11 mouse cellular contexts compared by ENCODE assay signal in genomic region chr2:92423156-92423555, GRCm38 (mm10). TPM values are rescaled to one million over a fixed set of nuclear protein-coding genes. Genes with fewer than 3 reads are reported as not detected.
DNase-seq lines count a peak whose midpoint lies in the region; ATAC-seq and TF ChIP-seq lines count a peak whose summit lies in the region.
"Had no signal": no experiment of that assay in that cellular context is flagged by ENCODE, and none has a peak within 500 bp of the region (broad histone marks: within the 10 kb centered on the region; RNA-seq: fewer than 3 reads in every experiment).

No protein-coding gene starts in this region.

- H3K4me1 ChIP-seq in kidney, adult 2 months (ENCODE audit: control insufficient read depth, insufficient read depth, low read length): peaks cover 57% of the 10 kb centered on the region
- no peaks in the 10 kb centered on the region; the same call in 1 of the 2 replicates for H3K4me1 ChIP-seq in kidney, embryonic 14.5 days (ENCODE audit: control insufficient read depth, insufficient read depth, low read length)
- H3K4me1 ChIP-seq in spleen, adult 2 months (ENCODE audit: control insufficient read depth, insufficient read depth, insufficient read length): no peaks in the 10 kb centered on the region
- H3K4me1 ChIP-seq in hindbrain, embryonic 14.5 days (replicated peaks; ENCODE audit: control insufficient read depth, insufficient read depth, low read length): peaks cover 32% of the 10 kb centered on the region

- ATAC-seq in kidney, embryonic 14.5 days (ENCODE audit: low FRiP score, low TSS enrichment): no peak
- ATAC-seq in hindbrain, embryonic 14.5 days (ENCODE audit: low FRiP score): no peak
- no peak for ATAC-seq in monocyte, adult 5-6 weeks (replicated peaks; ENCODE audit: insufficient number of reproducible peaks, low FRiP score, low TSS enrichment, poor library complexity, severe bottlenecking)

- H3K4me2 ChIP-seq in kidney, embryonic 14.5 days (replicated peaks; ENCODE audit: low read depth, low read length): no peak overlapping the region
- H3K4me2 ChIP-seq in hindbrain, embryonic 14.5 days (replicated peaks): no peak overlapping the region
- H3K4me2 ChIP-seq: embryonic facial prominence, embryonic 12.5 days; liver, embryonic 15.5 days had no signal

- WGBS in kidney, adult 2 months: 84% methylated on average over 9 of the region's 9 CpGs
- WGBS in kidney, embryonic 14.5 days: 92% methylated on average over 9 of the region's 9 CpGs
- 89% methylated on average over 9 of the region's 9 CpGs for WGBS in spleen, adult 2 months
- 93% methylated on average over 9 of the region's 9 CpGs for WGBS in hindbrain, embryonic 14.5 days

- TF ChIP-seq CTCF in kidney, adult 2 months (conservative IDR thresholded peaks at IDR 0.05; ENCODE audit: insufficient read depth, insufficient read length, low read depth, low read length): no peak
- TF ChIP-seq CTCF in spleen, adult 2 months (IDR thresholded peaks at IDR 0.05; ENCODE audit: extremely low read depth, insufficient read depth, insufficient read length, insufficient replicate concordance): no peak

- H3K4me3 ChIP-seq in kidney, adult 2 months (ENCODE audit: insufficient read depth, low read depth, low read length): no peak overlapping the region
- no peak overlapping the region for H3K4me3 ChIP-seq in kidney, embryonic 14.5 days (ENCODE audit: low read length)
- H3K4me3 ChIP-seq in spleen, adult 2 months (ENCODE audit: extremely low read depth, insufficient read depth, insufficient read length): no peak overlapping the region
- no peak overlapping the region for H3K4me3 ChIP-seq in hindbrain, embryonic 14.5 days (replicated peaks; ENCODE audit: low read length)
- H3K4me3 ChIP-seq: embryonic facial prominence, embryonic 12.5 days; liver, embryonic 15.5 days had no signal

- H3K9ac ChIP-seq in kidney, embryonic 14.5 days (ENCODE audit: low read depth, low read length): no peak overlapping the region
- H3K9ac ChIP-seq in hindbrain, embryonic 14.5 days: no peak overlapping the region
- H3K9ac ChIP-seq: embryonic facial prominence, embryonic 12.5 days; liver, embryonic 15.5 days had no signal

- TF ChIP-seq POLR2A in kidney, adult 2 months (IDR thresholded peaks at IDR 0.05; ENCODE audit: low read depth, low read length): no peak
- no peak for TF ChIP-seq POLR2A in spleen, adult 2 months (IDR thresholded peaks at IDR 0.05; ENCODE audit: low read depth, low read length)

- peak overlapping the region; percentile 86 for H3K27ac ChIP-seq in kidney, adult 2 months (ENCODE audit: insufficient read depth, low read depth, low read length)
- H3K27ac ChIP-seq in kidney, embryonic 14.5 days (ENCODE audit: low read depth, low read length): no peak overlapping the region
- peak overlapping the region; percentile 67; the same call in 1 of the 2 replicates for H3K27ac ChIP-seq in spleen, adult 2 months (ENCODE audit: insufficient read depth, low read length)
- peak overlapping the region; percentile 82; the same call in 1 of the 2 replicates for H3K27ac ChIP-seq in hindbrain, embryonic 14.5 days
- H3K27ac ChIP-seq: embryonic facial prominence, embryonic 12.5 days; liver, embryonic 15.5 days had no signal

- H3K27me3 ChIP-seq in kidney, adult 2 months (replicated peaks; ENCODE audit: control insufficient read depth, insufficient read depth, low read length): no peaks in the 10 kb centered on the region
- H3K27me3 ChIP-seq in kidney, embryonic 14.5 days (ENCODE audit: control insufficient read depth, insufficient read depth, low read length): no peaks in the 10 kb centered on the region
- no peaks in the 10 kb centered on the region for H3K27me3 ChIP-seq in spleen, adult 2 months (ENCODE audit: control insufficient read depth, insufficient read depth, low read length)
- no peaks in the 10 kb centered on the region for H3K27me3 ChIP-seq in hindbrain, embryonic 14.5 days (ENCODE audit: control insufficient read depth, insufficient read depth, low read length)
- H3K27me3 ChIP-seq: embryonic facial prominence, embryonic 12.5 days; liver, embryonic 15.5 days had no signal

- no peak for DNase-seq in kidney, adult 2 months
- DNase-seq in spleen, adult 2 months (ENCODE audit: low read depth in 1 of 2, low spot score in 2 of 2): no peak
- no peak for DNase-seq in spleen, adult 12 weeks (ENCODE audit: low spot score)
- no peak for DNase-seq in hindbrain, embryonic 14.5 days (ENCODE audit: low spot score)
- no peak for DNase-seq in adrenal gland, postnatal 25 days
- DNase-seq: thymus, postnatal 4 days had no signal

- no peaks in the 10 kb centered on the region for H3K9me3 ChIP-seq in kidney, embryonic 14.5 days (ENCODE audit: control insufficient read depth, low read length)
- H3K9me3 ChIP-seq in hindbrain, embryonic 14.5 days (ENCODE audit: control insufficient read depth, low read length): no peaks in the 10 kb centered on the region
- H3K9me3 ChIP-seq: embryonic facial prominence, embryonic 12.5 days; G1E; liver, embryonic 15.5 days had no signal

- no peaks in the 10 kb centered on the region; the same call in 1 of the 2 replicates for H3K36me3 ChIP-seq in kidney, adult 2 months (ENCODE audit: control insufficient read depth, insufficient read depth, low read length)
- peaks cover 67% of the 10 kb centered on the region for H3K36me3 ChIP-seq in kidney, embryonic 14.5 days (ENCODE audit: control insufficient read depth, insufficient read depth, low read length)
- H3K36me3 ChIP-seq in spleen, adult 2 months (ENCODE audit: control insufficient read depth, insufficient read depth, low read length): peaks cover 11% of the 10 kb centered on the region
- H3K36me3 ChIP-seq in hindbrain, embryonic 14.5 days (replicated peaks; ENCODE audit: control insufficient read depth, insufficient read depth): peaks cover 68% of the 10 kb centered on the region

RNA-seq across cellular contexts. Expression of gene Cry2, which starts 10.7 kb away (rescaled TPM):
- 13.5 and 15.3 TPM in 2 replicates for polyA plus RNA-seq in kidney, adult 2 months (2012; rRNA removed)
- polyA plus RNA-seq in kidney, embryonic 14.5 days (2014; fragmentation: Nextera tagmentation; extraction: Ambion mirVana): 13.8 and 21.3 TPM in 2 replicates
- polyA plus RNA-seq in spleen, adult 2 months (2012; rRNA removed): 8.4 and 9.4 TPM in 2 replicates
- 34.6 and 35.5 TPM in 2 replicates for polyA plus RNA-seq in hindbrain, embryonic 14.5 days (2014; fragmentation: Nextera tagmentation; extraction: Ambion mirVana)
- 4.2 to 10.6 TPM (median 7.3 TPM) in 3 replicates for total RNA-seq in monocyte, adult 5-6 weeks (2017)
- total RNA-seq in adrenal gland, postnatal 25 days (2021): 35.5 and 44.7 TPM in 2 replicates

RNA-seq across cellular contexts. Expression of gene Mapk8ip1, which starts 22.1 kb away (rescaled TPM):
- 41.5 and 49.3 TPM in 2 replicates for polyA plus RNA-seq in kidney, adult 2 months (2012; rRNA removed)
- polyA plus RNA-seq in kidney, embryonic 14.5 days (2014; fragmentation: Nextera tagmentation; extraction: Ambion mirVana): 15.6 and 20.8 TPM in 2 replicates
- 4.5 and 5.0 TPM in 2 replicates for polyA plus RNA-seq in spleen, adult 2 months (2012; rRNA removed)
- polyA plus RNA-seq in hindbrain, embryonic 14.5 days (2014; fragmentation: Nextera tagmentation; extraction: Ambion mirVana): 68.8 and 74.5 TPM in 2 replicates
- not detected in 3 replicates for total RNA-seq in monocyte, adult 5-6 weeks (2017)
- total RNA-seq in adrenal gland, postnatal 25 days (2021): 27.0 and 30.8 TPM in 2 replicates

RNA-seq across cellular contexts. Expression of gene Slc35c1, which starts 37.2 kb away (rescaled TPM):
- polyA plus RNA-seq in kidney, adult 2 months (2012; rRNA removed): 29.6 and 35.4 TPM in 2 replicates
- polyA plus RNA-seq in kidney, embryonic 14.5 days (2014; fragmentation: Nextera tagmentation; extraction: Ambion mirVana): 6.9 and 13.6 TPM in 2 replicates
- 63.3 and 86.6 TPM in 2 replicates for polyA plus RNA-seq in spleen, adult 2 months (2012; rRNA removed)
- 15.4 and 17.1 TPM in 2 replicates for polyA plus RNA-seq in hindbrain, embryonic 14.5 days (2014; fragmentation: Nextera tagmentation; extraction: Ambion mirVana)
- total RNA-seq in monocyte, adult 5-6 weeks (2017): 9.0 to 24.2 TPM (median 15.1 TPM) in 3 replicates
- total RNA-seq in adrenal gland, postnatal 25 days (2021): 24.0 and 28.2 TPM in 2 replicates

RNA-seq across cellular contexts. Expression of gene 1700029I15Rik, which starts 40.8 kb away (rescaled TPM):
- polyA plus RNA-seq in kidney, adult 2 months (2012; rRNA removed): 4.3 and 5.3 TPM in 2 replicates
- 2.1 and 2.5 TPM in 2 replicates for polyA plus RNA-seq in kidney, embryonic 14.5 days (2014; fragmentation: Nextera tagmentation; extraction: Ambion mirVana)
- polyA plus RNA-seq in spleen, adult 2 months (2012; rRNA removed): 2.0 and 2.8 TPM in 2 replicates
- 2.9 and 4.2 TPM in 2 replicates for polyA plus RNA-seq in hindbrain, embryonic 14.5 days (2014; fragmentation: Nextera tagmentation; extraction: Ambion mirVana)
- 1.6 to 6.7 TPM (median 4.8 TPM) in 3 replicates for total RNA-seq in monocyte, adult 5-6 weeks (2017)
- total RNA-seq in adrenal gland, postnatal 25 days (2021): 18.7 and 19.1 TPM in 2 replicates

RNA-seq across cellular contexts. Expression of gene Large2, which starts 48.5 kb away (rescaled TPM):
- 54.1 and 70.7 TPM in 2 replicates for polyA plus RNA-seq in kidney, adult 2 months (2012; rRNA removed)
- polyA plus RNA-seq in kidney, embryonic 14.5 days (2014; fragmentation: Nextera tagmentation; extraction: Ambion mirVana): 24.0 and 33.3 TPM in 2 replicates
- 1.9 and 2.5 TPM in 2 replicates for polyA plus RNA-seq in spleen, adult 2 months (2012; rRNA removed)
- polyA plus RNA-seq in hindbrain, embryonic 14.5 days (2014; fragmentation: Nextera tagmentation; extraction: Ambion mirVana): 2.0 and 2.4 TPM in 2 replicates
- not detected in 3 replicates for total RNA-seq in monocyte, adult 5-6 weeks (2017)
- 2.8 and 4.1 TPM in 2 replicates for total RNA-seq in adrenal gland, postnatal 25 days (2021)
- polyA plus RNA-seq: G1E had no signal
